Mouse (Mus musculus) erythroblast, embryonic 14.5 days (primary cell): ENCODE measurements around the gene Htr1d. TPM values are rescaled to one million over a fixed set of nuclear protein-coding genes. Genes with fewer than 3 reads are reported as not detected.

Experiments
- H3K27me3 ChIP-seq: 2 replicates; pipeline ENCODE4 v1.6.1; 2012; ENCODE audit warnings: inconsistent platforms; ENCODE audit not compliant: control insufficient read depth
- H3K36me3 ChIP-seq: 2 replicates; pipeline ENCODE4 v1.6.1; 2012; ENCODE audit warnings: mild to moderate bottlenecking, inconsistent platforms; ENCODE audit not compliant: control insufficient read depth
- H3K4me1 ChIP-seq: 2 replicates; pipeline ENCODE4 v1.6.1; 2012; ENCODE audit warnings: inconsistent platforms; ENCODE audit not compliant: control insufficient read depth
- H3K4me3 ChIP-seq: replicated peaks from 2 replicates; pipeline ENCODE3; 2012; ENCODE audit warnings: moderate library complexity, mild to moderate bottlenecking, inconsistent platforms
- H3K9me3 ChIP-seq: 2 replicates; pipeline ENCODE4 v1.6.1; 2012; ENCODE audit warnings: low read length, inconsistent platforms, mixed read lengths; ENCODE audit not compliant: control insufficient read depth
- GATA1 ChIP-seq: IDR thresholded peaks from 2 replicates; pipeline ENCODE4 v1.6.1; 2012; ENCODE audit warnings: low read length, inconsistent platforms, mixed read lengths
- TAL1 ChIP-seq: IDR thresholded peaks from 3 replicates; pipeline ENCODE4 v1.6.1; 2012; ENCODE audit warnings: low read length, inconsistent platforms, mixed read lengths
- polyA plus RNA-seq: library from polyadenylated mRNA; stranded (reverse); fragments of >175 nt; gene quantifications from 2 replicates; pipeline ENCODE4 v1.2.3, GENCODE M21; 2012

Htr1d gene
- polyA plus RNA-seq, 1 experiment, result not detected

- Histone ChIP-seq H3K9me3 (no peaks in the 10 kb centered on the region), H3K27me3 (no peaks in the 10 kb centered on the region), H3K36me3 (no peaks in the 10 kb centered on the region), H3K4me3 (no peak overlapping the region), H3K4me1 (no peaks in the 10 kb centered on the region)
- TF ChIP-seq TAL1 (no peak), GATA1 (no peak)
Measured at GRCm38 (mm10) chr4:136444561-136444960, 21.2 kb downstream of the Htr1d start.

GRCm38 (mm10) chr4:136449795-136450194 lies 26.5 kb downstream of the Htr1d start:
- Histone ChIP-seq H3K9me3 (no peaks in the 10 kb centered on the region), H3K27me3 (no peaks in the 10 kb centered on the region), H3K4me1 (peaks cover 12% of the 10 kb centered on the region), H3K4me3 (no peak overlapping the region), H3K36me3 (no peaks in the 10 kb centered on the region)
- no peak for TF ChIP-seq GATA1
- TF ChIP-seq TAL1, result no peak

- H3K36me3 ChIP-seq, result no peaks in the 10 kb centered on the region
- H3K27me3 ChIP-seq, result peaks cover 2% of the 10 kb centered on the region; the same call in 1 of the 2 replicates
- H3K4me3 ChIP-seq, result no peak overlapping the region
- H3K9me3 ChIP-seq, result no peaks in the 10 kb centered on the region
- TF ChIP-seq GATA1 (no peak), TAL1 (no peak)
- peaks cover 15% of the 10 kb centered on the region for H3K4me1 ChIP-seq
Measured at GRCm38 (mm10) chr4:136450271-136450670, 26.9 kb downstream of the Htr1d start.

- TF ChIP-seq TAL1 (no peak), GATA1 (no peak)
- no peaks in the 10 kb centered on the region for H3K36me3 ChIP-seq
- H3K27me3 ChIP-seq, result peaks cover 2% of the 10 kb centered on the region; the same call in 1 of the 2 replicates
- H3K4me1 ChIP-seq, result peaks cover 15% of the 10 kb centered on the region
- no peak overlapping the region for H3K4me3 ChIP-seq
- no peaks in the 10 kb centered on the region for H3K9me3 ChIP-seq
Measured at GRCm38 (mm10) chr4:136451564-136451963, 28.2 kb downstream of the Htr1d start.

- H3K4me3 ChIP-seq, result no peak overlapping the region
- TF ChIP-seq TAL1 (no peak), GATA1 (no peak)
- no peaks in the 10 kb centered on the region for H3K9me3 ChIP-seq
- peaks cover 2% of the 10 kb centered on the region; the same call in 1 of the 2 replicates for H3K27me3 ChIP-seq
- peaks cover 15% of the 10 kb centered on the region for H3K4me1 ChIP-seq
- no peaks in the 10 kb centered on the region for H3K36me3 ChIP-seq
Measured at GRCm38 (mm10) chr4:136452286-136452685, 29.0 kb downstream of the Htr1d start.

- Histone ChIP-seq H3K4me1 (peaks cover 15% of the 10 kb centered on the region), H3K27me3 (peaks cover 2% of the 10 kb centered on the region; the same call in 1 of the 2 replicates), H3K4me3 (no peak overlapping the region), H3K36me3 (no peaks in the 10 kb centered on the region), H3K9me3 (no peaks in the 10 kb centered on the region)
- no peak for TF ChIP-seq GATA1
- TF ChIP-seq TAL1, result no peak
Measured at GRCm38 (mm10) chr4:136452792-136453191, 29.5 kb downstream of the Htr1d start.

- no peak for TF ChIP-seq GATA1
- TF ChIP-seq TAL1, result no peak
- Histone ChIP-seq H3K4me1 (peaks cover 15% of the 10 kb centered on the region), H3K9me3 (no peaks in the 10 kb centered on the region), H3K4me3 (peak overlapping the region; percentile 53), H3K27me3 (peaks cover 8% of the 10 kb centered on the region), H3K36me3 (no peaks in the 10 kb centered on the region)
Measured at GRCm38 (mm10) chr4:136454850-136455260, 31.5 kb downstream of the Htr1d start.

- Histone ChIP-seq H3K9me3 (no peaks in the 10 kb centered on the region), H3K4me1 (peaks cover 13% of the 10 kb centered on the region), H3K27me3 (peaks cover 18% of the 10 kb centered on the region), H3K36me3 (no peaks in the 10 kb centered on the region), H3K4me3 (no peak overlapping the region)
- TF ChIP-seq TAL1 (no peak), GATA1 (no peak)
Measured at GRCm38 (mm10) chr4:136456516-136457218, 33.3 kb downstream of the Htr1d start.

GRCm38 (mm10) chr4:136458276-136458675 lies 35.0 kb downstream of the Htr1d start:
- Histone ChIP-seq H3K4me3 (no peak overlapping the region), H3K27me3 (peaks cover 34% of the 10 kb centered on the region), H3K4me1 (peaks cover 22% of the 10 kb centered on the region), H3K36me3 (no peaks in the 10 kb centered on the region), H3K9me3 (no peaks in the 10 kb centered on the region)
- TF ChIP-seq TAL1 (no peak), GATA1 (no peak)

- Histone ChIP-seq H3K4me1 (peaks cover 23% of the 10 kb centered on the region), H3K36me3 (no peaks in the 10 kb centered on the region), H3K27me3 (peaks cover 43% of the 10 kb centered on the region), H3K9me3 (no peaks in the 10 kb centered on the region), H3K4me3 (no peak overlapping the region)
- TF ChIP-seq GATA1 (no peak), TAL1 (no peak)
Measured at GRCm38 (mm10) chr4:136459210-136459609, 35.9 kb downstream of the Htr1d start.
